ENCODE assay signal across 20 mouse cellular contexts in genomic region chr7:100961146-100961545, GRCm38 (mm10). TPM values are rescaled to one million over a fixed set of nuclear protein-coding genes. Genes with fewer than 3 reads are reported as not detected.
A peak's percentile ranks its signal among the peaks of the same experiment; 100 is the strongest.
DNase-seq lines count a peak whose midpoint lies in the region; ATAC-seq and TF ChIP-seq lines count a peak whose summit lies in the region.
"Had no signal": no experiment of that assay in that cellular context is flagged by ENCODE, and none has a peak within 500 bp of the region (broad histone marks: within the 10 kb centered on the region; RNA-seq: fewer than 3 reads in every experiment).

No protein-coding gene starts in this region.

- WGBS in kidney, adult 2 months = 82% methylated on average over 7 of the region's 7 CpGs
- WGBS in thymus, adult 2 months = 36% methylated on average over 7 of the region's 7 CpGs

- no peaks in the 10 kb centered on the region for H3K27me3 ChIP-seq in kidney, adult 2 months (replicated peaks; ENCODE audit: control insufficient read depth, insufficient read depth, low read length)
- H3K27me3 ChIP-seq in thymus, adult 2 months (ENCODE audit: control insufficient read depth, insufficient read depth, low read length) = no peaks in the 10 kb centered on the region
- no peaks in the 10 kb centered on the region for H3K27me3 ChIP-seq in splenic B cell, adult 2 months (ENCODE audit: control insufficient read depth, insufficient read depth, low read length, poor library complexity, severe bottlenecking)
- H3K27me3 ChIP-seq: hindbrain, embryonic 12.5 days; midbrain, embryonic 15.5 days; neural tube, embryonic 15.5 days had no signal

- no peak for TF ChIP-seq POLR2A in kidney, adult 2 months (IDR thresholded peaks at IDR 0.05; ENCODE audit: low read depth, low read length)
- TF ChIP-seq POLR2A in thymus, adult 2 months (IDR thresholded peaks at IDR 0.05; ENCODE audit: control insufficient read depth, extremely low read depth, insufficient read depth, low read length, poor library complexity) = no peak

- no peaks in the 10 kb centered on the region for H3K36me3 ChIP-seq in kidney, adult 2 months (ENCODE audit: control insufficient read depth, insufficient read depth, low read length)
- no peaks in the 10 kb centered on the region for H3K36me3 ChIP-seq in thymus, adult 2 months (ENCODE audit: control insufficient read depth, insufficient read depth, low read length)
- no peaks in the 10 kb centered on the region for H3K36me3 ChIP-seq in splenic B cell, adult 2 months (ENCODE audit: control insufficient read depth, insufficient read depth, low read length, poor library complexity, severe bottlenecking)
- H3K36me3 ChIP-seq: forebrain, embryonic 12.5 days; hindbrain, embryonic 12.5 days; midbrain, embryonic 15.5 days; neural tube, embryonic 15.5 days had no signal

- ATAC-seq in hematopoietic stem cell, adult 5-6 weeks (replicated peaks in 1 of 2; ENCODE audit: insufficient read depth in 1 of 2, low FRiP score in 2 of 2, low TSS enrichment in 1 of 2, low read depth in 1 of 2, poor library complexity in 2 of 2, severe bottlenecking in 2 of 2) = peak; percentile 44 to 52; a peak in 2 of 4 replicates
- ATAC-seq: midbrain, embryonic 15.5 days had no signal

- no peak for TF ChIP-seq CTCF in kidney, adult 2 months (conservative IDR thresholded peaks at IDR 0.05; ENCODE audit: insufficient read depth, insufficient read length, low read depth, low read length)
- TF ChIP-seq CTCF in thymus, adult 2 months (IDR thresholded peaks at IDR 0.05; ENCODE audit: borderline replicate concordance, control insufficient read depth, extremely low read depth, insufficient read depth, low read length, poor library complexity) = no peak

- H3K4me3 ChIP-seq in kidney, adult 2 months (ENCODE audit: insufficient read depth, low read depth, low read length) = no peak overlapping the region
- no peak overlapping the region for H3K4me3 ChIP-seq in thymus, adult 2 months (ENCODE audit: control insufficient read depth, insufficient read depth, low read length)
- H3K4me3 ChIP-seq: forebrain, embryonic 12.5 days; hindbrain, embryonic 12.5 days; midbrain, embryonic 15.5 days; neural tube, embryonic 15.5 days had no signal

- no peaks in the 10 kb centered on the region for H3K4me1 ChIP-seq in kidney, adult 2 months (ENCODE audit: control insufficient read depth, insufficient read depth, low read length)
- H3K4me1 ChIP-seq in thymus, adult 2 months (replicated peaks; ENCODE audit: control insufficient read depth, insufficient read depth, low read length) = no peaks in the 10 kb centered on the region
- H3K4me1 ChIP-seq: forebrain, embryonic 12.5 days; hindbrain, embryonic 12.5 days; neural tube, embryonic 15.5 days had no signal

- DNase-seq in kidney, adult 2 months = peak; percentile 25
- DNase-seq in kidney, postnatal 4 days = no peak
- DNase-seq in thymus, adult 2 months = no peak
- DNase-seq in thymus, postnatal 4 days = no peak
- DNase-seq in splenic B cell, adult 2 months (ENCODE audit: low read depth, low spot score) = peak; percentile 39
- no peak for DNase-seq in spleen, postnatal 36 days (ENCODE audit: low spot score in 2 of 2)
- DNase-seq in adrenal gland, postnatal 25 days = no peak
- DNase-seq: adrenal gland, adult 8-10 months; cerebellum, adult 18-20 months; cerebellum, postnatal 36 days; gastrocnemius, postnatal 14 days; kidney, adult 9 months; lung, embryonic 14.5 days; thymus, postnatal 25 days had no signal

- no peak overlapping the region for H3K27ac ChIP-seq in kidney, adult 2 months (ENCODE audit: insufficient read depth, low read depth, low read length)
- H3K27ac ChIP-seq in thymus, adult 2 months (ENCODE audit: control insufficient read depth, insufficient read depth, low read length) = peak overlapping the region; percentile 23; the same call in 1 of the 2 replicates
- H3K27ac ChIP-seq: forebrain, embryonic 12.5 days; hindbrain, embryonic 12.5 days; midbrain, embryonic 15.5 days; neural tube, embryonic 15.5 days; stomach, postnatal 0 days had no signal

RNA-seq across cellular contexts. Expression of gene P2ry6, which starts 13.3 kb away (rescaled TPM):
- polyA plus RNA-seq in kidney, adult 2 months (2012; rRNA removed) = 7.6 and 9.6 TPM in 2 replicates
- 27.1 and 36.0 TPM in 2 replicates for polyA plus RNA-seq in thymus, adult 2 months (2012; rRNA removed)
- not detected in 2 replicates for total RNA-seq in hematopoietic stem cell, adult 5-6 weeks (2017)
- 5.8 and 9.5 TPM in 2 replicates for total RNA-seq in adrenal gland, postnatal 25 days (2021)

RNA-seq across cellular contexts. Expression of gene Arhgef17, which starts 29.2 kb away (rescaled TPM):
- 25.4 and 29.3 TPM in 2 replicates for polyA plus RNA-seq in kidney, adult 2 months (2012; rRNA removed)
- 8.1 and 11.1 TPM in 2 replicates for polyA plus RNA-seq in thymus, adult 2 months (2012; rRNA removed)
- 1.0 and 2.2 TPM in 2 replicates for total RNA-seq in hematopoietic stem cell, adult 5-6 weeks (2017)
- 76.1 and 81.2 TPM in 2 replicates for total RNA-seq in adrenal gland, postnatal 25 days (2021)

RNA-seq across cellular contexts. Expression of gene P2ry2, which starts 51.5 kb away (rescaled TPM):
- polyA plus RNA-seq in kidney, adult 2 months (2012; rRNA removed) = 15.0 and 16.9 TPM in 2 replicates
- polyA plus RNA-seq in thymus, adult 2 months (2012; rRNA removed) = 4.3 and 5.3 TPM in 2 replicates
- total RNA-seq in hematopoietic stem cell, adult 5-6 weeks (2017) = 10.1 and 13.9 TPM in 2 replicates
- 1.2 and 2.3 TPM in 2 replicates for total RNA-seq in adrenal gland, postnatal 25 days (2021)

Comparison
In these comparisons a context has a peak if more than half of its experiments do, and no peak if none do; other contexts are left out.
1. DNase-seq: peak in kidney, adult 2 months (single experiment) and splenic B cell, adult 2 months (single experiment); none in kidney, postnatal 4 days (0 of 2), thymus, adult 2 months (single experiment), thymus, postnatal 4 days (single experiment), spleen, postnatal 36 days (0 of 2) and adrenal gland, postnatal 25 days (single experiment).
2. RNA of gene Arhgef17, which starts 29.2 kb away (total RNA-seq): 76.1 to 81.2 TPM in adrenal gland, postnatal 25 days; 1.0 to 2.2 TPM in hematopoietic stem cell, adult 5-6 weeks; every median in the first group is over 10 times any median in the second.